Mouse (Mus musculus): ENCODE data around the gene Ccdc117.

DNA sequence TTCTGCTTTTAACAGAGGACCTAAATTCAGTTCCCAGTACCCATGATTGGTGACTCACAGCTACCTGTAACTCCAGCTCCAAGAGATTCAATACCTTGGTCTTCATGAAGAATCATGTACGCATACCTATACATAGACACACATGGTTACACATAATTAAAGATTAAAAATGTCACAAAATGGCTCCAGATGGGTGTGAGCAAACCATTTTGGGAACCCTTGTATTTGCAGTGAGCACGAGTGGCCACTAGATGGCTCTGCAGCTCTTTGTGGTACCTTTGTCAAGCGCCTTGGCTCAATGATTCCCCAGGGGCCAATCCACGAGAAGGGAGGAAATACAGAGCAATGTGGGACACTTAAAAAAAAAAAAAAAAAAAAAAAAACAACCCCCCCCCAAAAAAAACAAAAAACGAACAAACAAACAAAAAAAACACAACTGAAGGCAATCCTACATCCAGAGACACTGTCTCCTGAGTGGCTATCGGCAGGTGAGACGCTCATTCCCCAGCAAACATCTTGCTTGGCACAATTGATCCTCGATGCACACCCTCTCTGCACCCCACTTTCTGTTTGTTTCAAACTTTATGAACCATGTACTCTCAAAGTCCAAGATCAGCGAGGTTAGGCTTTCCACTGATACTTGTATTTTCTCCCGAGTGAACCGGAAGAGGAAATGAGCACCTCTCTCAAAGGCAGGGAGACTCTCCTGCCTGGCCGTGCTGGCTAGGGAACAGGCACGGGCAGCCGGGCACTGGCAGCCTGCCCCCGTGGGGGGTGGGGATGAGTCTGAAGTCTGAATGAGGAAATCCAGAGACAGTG, 56.6 kb downstream of the Ccdc117 start:
- TF ChIP-seq CTCF (IDR thresholded peaks at IDR 0.05; ENCODE audit: low read depth) = peak; percentile 93
- 0 out of 2 replicates have a peak, but pooled peaks have one; percentile 34 for TF ChIP-seq EP300 (IDR thresholded peaks at IDR 0.05; ENCODE audit: low read depth)

All from heart, postnatal 0 days (tissue).